Mouse (Mus musculus): ENCODE results near the gene Gtf2e1.

Gtf2e1 gene

DNA sequence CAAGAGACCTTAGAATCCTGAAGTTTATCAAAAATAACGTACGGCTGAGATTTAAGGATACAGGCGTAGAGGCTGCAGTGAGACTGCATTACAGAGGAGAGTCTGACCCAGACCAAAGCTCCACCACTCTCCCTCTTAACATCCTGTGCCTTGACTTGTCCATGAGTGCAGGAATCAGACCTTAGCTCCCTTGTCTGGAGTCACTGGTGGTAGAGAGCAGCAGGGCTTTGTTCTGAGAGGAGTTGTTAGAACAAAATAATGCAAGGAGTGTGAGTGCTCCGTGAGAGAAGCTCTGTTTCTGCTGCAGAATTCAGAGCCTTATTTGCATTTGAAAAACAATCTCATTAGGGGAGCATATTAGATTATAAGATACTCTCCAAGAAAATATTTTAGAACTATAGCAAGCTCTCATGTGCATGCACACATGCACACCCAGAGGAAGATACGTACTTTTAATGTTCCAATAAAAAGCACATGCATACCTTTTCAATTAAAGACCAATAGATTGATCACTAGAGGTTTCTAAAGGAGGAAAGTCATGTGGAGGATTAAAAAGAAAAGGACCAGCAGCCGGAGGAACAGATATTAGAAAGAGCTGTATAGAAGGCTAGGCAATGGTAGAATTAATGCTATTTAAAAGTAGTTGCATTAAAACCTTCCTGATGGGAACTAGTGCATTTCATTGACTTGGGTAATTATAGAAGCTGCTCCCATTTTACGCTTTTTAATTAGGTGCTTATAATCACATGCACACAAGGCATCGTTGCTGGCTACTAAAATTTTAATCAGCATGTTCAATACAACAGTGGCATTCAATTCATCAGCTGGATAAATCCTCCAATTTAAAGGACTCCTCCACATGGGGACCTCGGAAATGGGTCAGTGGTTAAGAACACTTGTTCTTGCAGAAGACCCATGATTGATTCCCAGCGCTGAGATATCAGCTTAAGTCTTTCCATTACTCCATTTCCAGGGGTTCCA is 61.0 kb downstream of the Gtf2e1 start:
- DNase-seq (ENCODE audit: low spot score in 2 of 2) = no peak

- DNase-seq (ENCODE audit: low spot score in 2 of 2) = no peak
Measured at GRCm38 (mm10) chr16:37472620-37473312, 66.8 kb downstream of the Gtf2e1 start.

GRCm38 (mm10) chr16:37469595-37469994 is 70.0 kb downstream of the Gtf2e1 start:
- no peak for DNase-seq (ENCODE audit: low spot score in 2 of 2)

- DNase-seq (ENCODE audit: low spot score in 2 of 2) = no peak
Measured at GRCm38 (mm10) chr16:37463981-37464380, 75.6 kb downstream of the Gtf2e1 start.

GRCm38 (mm10) chr16:37462886-37463285 is 76.7 kb downstream of the Gtf2e1 start:
- no peak for DNase-seq (ENCODE audit: low spot score in 2 of 2)

GRCm38 (mm10) chr16:37461601-37462000 is 78.0 kb downstream of the Gtf2e1 start:
- DNase-seq (ENCODE audit: low spot score in 2 of 2) = no peak

All from thymus, postnatal 10 days (tissue).